20 mouse cellular contexts compared by ENCODE assay signal in the genomic region with DNA sequence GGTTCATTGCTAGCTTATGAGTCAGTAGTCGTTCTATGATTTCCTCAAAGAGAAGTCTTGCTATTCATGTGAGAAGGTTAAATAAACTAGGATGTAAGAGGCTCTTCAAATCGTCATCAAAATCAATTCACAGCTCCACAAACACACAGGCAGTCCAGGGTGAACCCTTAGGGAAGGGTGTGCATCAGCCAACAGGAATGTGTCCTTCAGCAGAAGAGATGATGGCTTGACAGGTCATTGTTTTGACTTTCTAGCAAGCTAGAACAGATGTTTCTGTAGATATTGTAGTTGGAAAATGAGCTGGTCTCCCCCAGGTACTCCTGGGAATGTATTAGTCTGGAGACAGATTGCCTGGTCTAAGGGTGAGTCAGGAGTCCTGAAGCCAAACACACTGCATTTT.
DNase-seq lines count a peak whose midpoint lies in the region; ATAC-seq and TF ChIP-seq lines count a peak whose summit lies in the region.
"Had no signal": no experiment of that assay in that cellular context is flagged by ENCODE, and none has a peak within 500 bp of the region (broad histone marks: within the 10 kb centered on the region; RNA-seq: fewer than 3 reads in every experiment).

No protein-coding gene starts in this region.

- no peak for ATAC-seq in intestine, embryonic 15.5 days
- ATAC-seq: forebrain, embryonic 15.5 days; hindbrain, postnatal 0 days; intestine, embryonic 16.5 days had no signal

- no peaks in the 10 kb centered on the region for H3K36me3 ChIP-seq in small intestine, adult 2 months (ENCODE audit: control insufficient read depth, insufficient read depth, low read length)
- H3K36me3 ChIP-seq in intestine, embryonic 15.5 days = no peaks in the 10 kb centered on the region
- H3K36me3 ChIP-seq: embryonic facial prominence, embryonic 10.5 days; forebrain, embryonic 15.5 days; heart, embryonic 12.5 days; hindbrain, embryonic 13.5 days had no signal

- TF ChIP-seq CTCF in gastrocnemius, adult 2 months (IDR thresholded peaks at IDR 0.05) = no peak
- TF ChIP-seq CTCF in small intestine, adult 2 months (IDR thresholded peaks at IDR 0.05; ENCODE audit: extremely low read depth, insufficient read length, insufficient replicate concordance, low read depth, low read length) = no peak

- H3K9ac ChIP-seq in intestine, embryonic 15.5 days = no peak overlapping the region
- H3K9ac ChIP-seq: forebrain, embryonic 15.5 days; heart, embryonic 12.5 days; hindbrain, embryonic 13.5 days had no signal

- H3K4me3 ChIP-seq in gastrocnemius, adult 2 months = no peak overlapping the region
- no peak overlapping the region for H3K4me3 ChIP-seq in small intestine, adult 2 months (ENCODE audit: low read depth, low read length)
- H3K4me3 ChIP-seq in intestine, embryonic 15.5 days (replicated peaks) = no peak overlapping the region
- H3K4me3 ChIP-seq: embryonic facial prominence, embryonic 10.5 days; erythroblast, embryonic 14.5 days; forebrain, embryonic 15.5 days; heart, embryonic 12.5 days; hindbrain, embryonic 13.5 days had no signal

- H3K4me1 ChIP-seq in small intestine, adult 2 months (ENCODE audit: control insufficient read depth, insufficient read depth, insufficient read length, low read length) = no peaks in the 10 kb centered on the region
- H3K4me1 ChIP-seq in intestine, embryonic 15.5 days (replicated peaks) = no peaks in the 10 kb centered on the region
- H3K4me1 ChIP-seq: embryonic facial prominence, embryonic 10.5 days; forebrain, embryonic 15.5 days; hindbrain, embryonic 13.5 days had no signal

- DNase-seq in gastrocnemius, adult 2 months = no peak
- no peak for DNase-seq in gastrocnemius, adult 8-10 months (ENCODE audit: low spot score in 2 of 2)
- DNase-seq in 3134 (ENCODE audit: extremely low read depth, insufficient read length, low spot score) = peak; percentile 18
- DNase-seq in NIH3T3 (ENCODE audit: low read depth) = peak; percentile 57
- DNase-seq in testis, postnatal 10 days (ENCODE audit: low spot score) = no peak
- DNase-seq: adrenal gland, postnatal 14 days; cerebellum, adult 11-12 months; cerebellum, adult 9-10 months; cerebellum, postnatal 25 days; gastrocnemius, postnatal 14 days; kidney, adult 2 months had no signal

- TF ChIP-seq POLR2A in small intestine, adult 2 months (IDR thresholded peaks at IDR 0.05; ENCODE audit: low read depth, low read length) = no peak

- intact Hi-C loops in gastrocnemius, adult 2 months (cut with DNase I) = no loop called here

- peak overlapping the region; percentile 8; the same call in 1 of the 2 replicates for H3K27ac ChIP-seq in gastrocnemius, adult 2 months
- peak overlapping the region; percentile 56; the same call in 1 of the 2 replicates for H3K27ac ChIP-seq in small intestine, adult 2 months (ENCODE audit: insufficient read depth, low read depth, low read length)
- no peak overlapping the region for H3K27ac ChIP-seq in intestine, embryonic 15.5 days
- H3K27ac ChIP-seq: embryonic facial prominence, embryonic 10.5 days; forebrain, embryonic 15.5 days; hindbrain, embryonic 13.5 days; hindbrain, postnatal 0 days had no signal

- WGBS in small intestine, adult 2 months = 38% methylated on average over 2 of the region's 2 CpGs
- 59% methylated on average over 2 of the region's 2 CpGs for WGBS in intestine, embryonic 15.5 days

- H3K27me3 ChIP-seq in small intestine, adult 2 months (ENCODE audit: control insufficient read depth, insufficient read depth, low read length) = no peaks in the 10 kb centered on the region
- H3K27me3 ChIP-seq in intestine, embryonic 15.5 days (replicated peaks) = no peaks in the 10 kb centered on the region
- H3K27me3 ChIP-seq: forebrain, embryonic 15.5 days; heart, embryonic 12.5 days; hindbrain, embryonic 13.5 days had no signal

- H3K4me2 ChIP-seq in intestine, embryonic 15.5 days (replicated peaks) = no peak overlapping the region
- H3K4me2 ChIP-seq: forebrain, embryonic 15.5 days; heart, embryonic 12.5 days; hindbrain, embryonic 13.5 days had no signal

- H3K9me3 ChIP-seq in intestine, embryonic 15.5 days = no peaks in the 10 kb centered on the region
- H3K9me3 ChIP-seq: embryonic facial prominence, embryonic 10.5 days; forebrain, embryonic 15.5 days; heart, embryonic 12.5 days had no signal

Comparison
In these comparisons a context has a peak if more than half of its experiments do, and no peak if none do; other contexts are left out.
1. DNase-seq: peak in 3134 (single experiment) and NIH3T3 (single experiment); none in gastrocnemius, adult 2 months (single experiment), gastrocnemius, adult 8-10 months (0 of 2) and testis, postnatal 10 days (single experiment).